Mouse (Mus musculus) hindbrain, embryonic 11.5 days (tissue): ENCODE data around the gene Zdhhc4. TPM values are rescaled to one million over a fixed set of nuclear protein-coding genes. Genes with fewer than 3 reads are reported as not detected.

Source experiments
- ATAC-seq: fragments of 200-750 bp; cut with Nextera tagmentation; 2 replicates; pipeline ENCODE4 v1.8.0; 2017; ENCODE audit warnings: mild to moderate bottlenecking, moderate TSS enrichment, moderate library complexity; ENCODE audit not compliant: low FRiP score
- DNase-seq: peaks from one replicate; pipeline ENCODE4 v3.0.0-alpha.2; 2015; ENCODE audit warnings: low spot score
- H3K27ac ChIP-seq: fragments of 300-500 bp; sonication (generic); 2 replicates; pipeline ENCODE4 v1.5.1; 2014; ENCODE audit warnings: mild to moderate bottlenecking, low read depth, low read length
- H3K27me3 ChIP-seq: fragments of 300-500 bp; sonication (generic); 2 replicates; pipeline ENCODE4 v1.6.1; 2014; ENCODE audit warnings: mild to moderate bottlenecking, low read length, moderate library complexity, mixed read lengths; ENCODE audit not compliant: control insufficient read depth, insufficient read depth
- H3K36me3 ChIP-seq: fragments of 300-500 bp; sonication (generic); 2 replicates; pipeline ENCODE4 v1.6.1; 2014; ENCODE audit warnings: mild to moderate bottlenecking, low read length, moderate library complexity, mixed read lengths; ENCODE audit not compliant: control insufficient read depth, insufficient read depth
- H3K4me1 ChIP-seq: fragments of 300-500 bp; sonication (generic); replicated peaks from 2 replicates; pipeline ENCODE4 v1.6.1; 2014; ENCODE audit warnings: low read length, mixed read lengths; ENCODE audit not compliant: control insufficient read depth, insufficient read depth
- H3K4me2 ChIP-seq: fragments of 300-500 bp; sonication (generic); replicated peaks from 2 replicates; pipeline ENCODE4 v1.6.1; 2014; ENCODE audit warnings: mild to moderate bottlenecking, low read depth, low read length
- H3K4me3 ChIP-seq: fragments of 300-500 bp; sonication (generic); 2 replicates; pipeline ENCODE4 v1.5.1; 2014; ENCODE audit warnings: low read depth, low read length
- H3K9ac ChIP-seq: fragments of 300-500 bp; sonication (generic); 2 replicates; pipeline ENCODE4 v1.6.1; 2014; ENCODE audit warnings: low read depth, low read length
- H3K9me3 ChIP-seq: fragments of 300-500 bp; sonication (generic); 2 replicates; pipeline ENCODE4 v1.6.1; 2016; ENCODE audit warnings: low read length; ENCODE audit not compliant: control insufficient read depth
- WGBS: fragments of 180-500 bp; shearing (Covaris S2); extraction: QIAGEN DNeasy Blood & Tissue Kit; methylation state at CpG from one replicate; pipeline ENCODE4 v1.1.7; 2014; 5-methylcytosine and 5-hydroxymethylcytosine counted together
- polyA plus RNA-seq: library from polyadenylated mRNA; unstranded; fragments of >200 nt; fragmentation: Nextera tagmentation; extraction: Ambion mirVana; gene quantifications from 2 replicates; pipeline ENCODE4 v1.2.1, GENCODE M21; 2014

The Zdhhc4 gene
- polyA plus RNA-seq, 1 experiment from 2014 or later = 80.2 TPM

GRCm38 (mm10) chr5:143339603-143340002 is 10.5 kb upstream of the Zdhhc4 start:
- Histone ChIP-seq H3K4me1 (no peaks in the 10 kb centered on the region), H3K4me3 (no peak overlapping the region), H3K27ac (no peak overlapping the region), H3K27me3 (no peaks in the 10 kb centered on the region), H3K36me3 (no peaks in the 10 kb centered on the region), H3K9me3 (no peaks in the 10 kb centered on the region), H3K4me2 (no peak overlapping the region), H3K9ac (no peak overlapping the region)
- DNase-seq = no peak
- 49% methylated on average over 6 of the region's 6 CpGs for WGBS
- no peak for ATAC-seq

GRCm38 (mm10) chr5:143336559-143336958 is 7.5 kb upstream of the Zdhhc4 start:
- H3K9me3 ChIP-seq = no peaks in the 10 kb centered on the region
- ATAC-seq = no peak
- no peaks in the 10 kb centered on the region for H3K27me3 ChIP-seq
- no peak overlapping the region for H3K27ac ChIP-seq
- H3K9ac ChIP-seq = no peak overlapping the region
- WGBS = 67% methylated on average over 6 of the region's 6 CpGs
- no peak for DNase-seq
- H3K4me3 ChIP-seq = no peak overlapping the region
- H3K4me1 ChIP-seq = no peaks in the 10 kb centered on the region
- no peaks in the 10 kb centered on the region for H3K36me3 ChIP-seq
- no peak overlapping the region for H3K4me2 ChIP-seq

GRCm38 (mm10) chr5:143335089-143335460 is 6.0 kb upstream of the Zdhhc4 start:
- H3K27ac ChIP-seq = no peak overlapping the region
- DNase-seq (no peak), ATAC-seq (no peak)
- no peaks in the 10 kb centered on the region for H3K4me1 ChIP-seq
- H3K27me3 ChIP-seq = no peaks in the 10 kb centered on the region
- H3K4me2 ChIP-seq = no peak overlapping the region
- H3K9ac ChIP-seq = no peak overlapping the region
- H3K4me3 ChIP-seq = no peak overlapping the region
- WGBS = 85% methylated on average over 7 of the region's 7 CpGs
- H3K9me3 ChIP-seq = no peaks in the 10 kb centered on the region
- H3K36me3 ChIP-seq = no peaks in the 10 kb centered on the region

- H3K9me3 ChIP-seq = no peaks in the 10 kb centered on the region
- H3K4me3 ChIP-seq = no peak overlapping the region
- H3K4me2 ChIP-seq = no peak overlapping the region
- no peak for ATAC-seq
- no peak overlapping the region for H3K9ac ChIP-seq
- 74% methylated on average over 14 of the region's 14 CpGs for WGBS
- no peak for DNase-seq
- 0 out of 2 replicates have a peak, but pooled peaks cover 2% of the 10 kb centered on the region for H3K4me1 ChIP-seq
- H3K36me3 ChIP-seq = no peaks in the 10 kb centered on the region
- no peaks in the 10 kb centered on the region for H3K27me3 ChIP-seq
- H3K27ac ChIP-seq = no peak overlapping the region
These were observed 5.5 kb upstream of the Zdhhc4 start for GRCm38 (mm10) chr5:143334418-143335088.

- H3K4me1 ChIP-seq = 0 out of 2 replicates have a peak, but pooled peaks cover 2% of the 10 kb centered on the region
- H3K9ac ChIP-seq = no peak overlapping the region
- no peak overlapping the region for H3K4me2 ChIP-seq
- no peak for ATAC-seq
- H3K36me3 ChIP-seq = no peaks in the 10 kb centered on the region
- H3K9me3 ChIP-seq = no peaks in the 10 kb centered on the region
- no peak overlapping the region for H3K27ac ChIP-seq
- no peak overlapping the region for H3K4me3 ChIP-seq
- 19% methylated on average over 5 of the region's 5 CpGs for WGBS
- peak; percentile 84 for DNase-seq
- H3K27me3 ChIP-seq = no peaks in the 10 kb centered on the region
These were observed 4.8 kb upstream of the Zdhhc4 start for GRCm38 (mm10) chr5:143333872-143334271.

- H3K4me3 ChIP-seq = no peak overlapping the region
- H3K27me3 ChIP-seq = no peaks in the 10 kb centered on the region
- no peak overlapping the region for H3K27ac ChIP-seq
- no peak overlapping the region for H3K9ac ChIP-seq
- 0 out of 2 replicates have a peak, but pooled peaks cover 3% of the 10 kb centered on the region for H3K36me3 ChIP-seq
- H3K4me1 ChIP-seq = no peaks in the 10 kb centered on the region; the same call in 1 of the 2 replicates
- DNase-seq = no peak
- H3K9me3 ChIP-seq = no peaks in the 10 kb centered on the region
- no peak overlapping the region for H3K4me2 ChIP-seq
- ATAC-seq = no peak
- 86% methylated on average over 8 of the region's 8 CpGs for WGBS
These were observed 11.8 kb downstream of the Zdhhc4 start for GRCm38 (mm10) chr5:143317288-143317610.

- Histone ChIP-seq H3K4me3 (no peak overlapping the region), H3K27me3 (no peaks in the 10 kb centered on the region), H3K4me2 (no peak overlapping the region), H3K36me3 (0 out of 2 replicates have a peak, but pooled peaks cover 6% of the 10 kb centered on the region), H3K9me3 (no peaks in the 10 kb centered on the region), H3K9ac (no peak overlapping the region), H3K27ac (no peak overlapping the region), H3K4me1 (no peaks in the 10 kb centered on the region; the same call in 1 of the 2 replicates)
- DNase-seq (no peak), ATAC-seq (no peak)
- WGBS = 90% methylated on average over 5 of the region's 5 CpGs
These were observed 12.3 kb downstream of the Zdhhc4 start for GRCm38 (mm10) chr5:143316605-143317287.

- Histone ChIP-seq H3K9ac (peak overlapping the region; percentile 97), H3K4me2 (peak overlapping the region; percentile 37), H3K4me1 (no peaks in the 10 kb centered on the region; the same call in 1 of the 2 replicates), H3K27me3 (no peaks in the 10 kb centered on the region), H3K9me3 (no peaks in the 10 kb centered on the region), H3K27ac (no peak overlapping the region), H3K36me3 (0 out of 2 replicates have a peak, but pooled peaks cover 9% of the 10 kb centered on the region), H3K4me3 (peak overlapping the region; percentile 90; the same call in 1 of the 2 replicates)
- DNase-seq (no peak), ATAC-seq (peak; percentile 45; the same call in 1 of the 2 replicates)
- 14% methylated on average over 8 of the region's 8 CpGs for WGBS
These were observed 13.6 kb downstream of the Zdhhc4 start for GRCm38 (mm10) chr5:143315514-143315888.
